Mouse (Mus musculus): ENCODE measurements at regions not wholly inside any gene's neighbourhood (a gene's known extent, or its start where the extent isn't known, plus 50 kb on each side); places are given as distances from the start of the nearest gene placed in this dataset.
A peak's percentile ranks its signal among the peaks of the same experiment; 100 is the strongest.

DNA sequence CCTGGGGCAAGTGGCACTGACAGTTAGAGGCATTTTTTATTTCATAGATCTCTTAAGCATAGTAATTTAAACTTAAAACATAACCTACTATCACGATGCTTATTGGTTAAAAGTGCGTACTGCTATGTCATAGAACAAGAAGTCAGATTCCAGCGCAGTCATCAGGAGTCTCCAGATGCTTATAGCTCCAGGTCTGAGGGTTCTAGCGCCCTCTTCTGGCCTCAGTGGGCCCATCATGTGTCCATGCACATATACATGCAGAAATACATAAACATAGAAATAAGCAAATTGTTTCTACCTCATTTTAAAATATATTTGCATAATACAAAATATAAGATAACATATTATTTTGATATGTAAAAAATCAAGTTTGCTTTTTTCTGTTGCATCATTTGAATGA lies 1002.8 kb upstream of the Adgrl2 start:
- DNase-seq = peak; percentile 9 to 32

DNA sequence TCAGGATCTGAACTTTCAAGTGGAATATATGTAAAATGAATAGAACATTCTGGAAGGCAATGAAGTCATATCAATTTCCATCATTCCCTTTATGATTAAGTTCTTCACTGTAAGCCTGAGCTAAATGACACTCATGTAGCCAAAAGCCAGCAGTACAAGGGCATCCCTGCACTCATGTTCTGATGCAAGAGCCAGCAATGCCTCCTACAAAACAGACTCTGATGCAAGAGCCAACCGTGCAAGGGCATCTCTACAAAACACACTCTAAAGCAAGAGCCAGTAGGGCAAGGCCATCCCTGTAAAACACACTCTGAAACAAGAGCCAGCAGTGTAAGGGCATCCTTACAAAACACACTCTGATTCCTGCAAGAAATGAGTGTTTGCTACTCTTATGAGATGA lies 997.4 kb upstream of the Adgrl2 start:
- DNase-seq = peak; percentile 2 to 67

DNA sequence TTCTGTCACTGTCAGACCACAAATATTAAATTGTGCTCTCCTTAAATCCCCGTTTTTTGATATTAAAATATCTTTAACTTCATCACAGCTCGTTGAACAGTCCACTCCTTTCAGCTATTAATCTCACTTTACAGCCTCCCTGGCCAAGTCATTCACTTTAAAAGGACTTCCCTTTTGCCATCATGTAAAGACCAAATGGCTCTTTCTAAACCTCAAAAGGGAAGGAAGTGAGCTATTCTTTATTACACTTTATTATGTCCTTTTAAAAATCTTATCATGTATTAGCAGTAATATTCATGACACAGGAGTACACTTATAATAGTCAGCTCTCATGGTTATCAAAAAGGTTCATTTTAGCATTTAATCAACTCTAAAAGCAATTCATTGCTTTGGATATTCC lies 966.6 kb upstream of the Adgrl2 start:
- DNase-seq = no peak

DNA sequence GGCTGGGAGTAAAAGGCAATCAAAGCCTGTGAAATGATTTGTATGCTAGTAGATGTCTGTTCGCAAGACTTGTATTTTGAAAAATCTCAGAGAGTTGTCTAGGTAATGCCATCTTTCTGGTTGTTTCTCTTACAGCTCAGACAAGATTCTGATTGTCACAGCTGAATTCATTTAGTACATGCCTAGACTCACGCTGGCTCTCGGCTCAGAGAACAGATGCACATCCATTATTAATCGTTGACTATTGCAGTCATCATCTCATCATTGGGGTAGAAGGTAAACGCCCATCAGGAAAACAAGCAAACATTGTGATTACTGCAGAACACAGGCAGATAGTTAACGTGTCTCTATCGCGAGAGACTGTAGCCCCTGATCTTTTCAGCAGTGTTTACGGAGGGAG lies 945.8 kb upstream of the Adgrl2 start:
- no peak for DNase-seq

DNA sequence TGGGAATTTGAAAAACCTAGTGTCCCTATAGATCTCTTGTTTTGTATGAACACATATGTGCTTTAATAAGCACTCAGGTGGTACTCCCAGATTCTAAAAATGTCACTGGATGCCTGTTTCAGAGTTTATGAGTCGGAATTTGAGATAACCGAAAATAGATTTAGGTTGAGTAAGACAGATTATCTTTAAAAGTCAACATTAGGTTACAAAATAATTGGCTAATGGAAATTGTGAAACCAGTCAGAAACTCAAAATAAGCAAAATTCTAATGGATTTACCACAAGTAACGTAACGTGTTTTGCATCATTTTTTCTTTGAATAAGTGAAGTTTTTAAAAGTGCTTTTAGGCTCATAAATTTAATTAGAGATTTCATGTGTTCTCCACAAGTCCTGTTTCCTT lies 944.5 kb upstream of the Adgrl2 start:
- DNase-seq = no peak

DNA sequence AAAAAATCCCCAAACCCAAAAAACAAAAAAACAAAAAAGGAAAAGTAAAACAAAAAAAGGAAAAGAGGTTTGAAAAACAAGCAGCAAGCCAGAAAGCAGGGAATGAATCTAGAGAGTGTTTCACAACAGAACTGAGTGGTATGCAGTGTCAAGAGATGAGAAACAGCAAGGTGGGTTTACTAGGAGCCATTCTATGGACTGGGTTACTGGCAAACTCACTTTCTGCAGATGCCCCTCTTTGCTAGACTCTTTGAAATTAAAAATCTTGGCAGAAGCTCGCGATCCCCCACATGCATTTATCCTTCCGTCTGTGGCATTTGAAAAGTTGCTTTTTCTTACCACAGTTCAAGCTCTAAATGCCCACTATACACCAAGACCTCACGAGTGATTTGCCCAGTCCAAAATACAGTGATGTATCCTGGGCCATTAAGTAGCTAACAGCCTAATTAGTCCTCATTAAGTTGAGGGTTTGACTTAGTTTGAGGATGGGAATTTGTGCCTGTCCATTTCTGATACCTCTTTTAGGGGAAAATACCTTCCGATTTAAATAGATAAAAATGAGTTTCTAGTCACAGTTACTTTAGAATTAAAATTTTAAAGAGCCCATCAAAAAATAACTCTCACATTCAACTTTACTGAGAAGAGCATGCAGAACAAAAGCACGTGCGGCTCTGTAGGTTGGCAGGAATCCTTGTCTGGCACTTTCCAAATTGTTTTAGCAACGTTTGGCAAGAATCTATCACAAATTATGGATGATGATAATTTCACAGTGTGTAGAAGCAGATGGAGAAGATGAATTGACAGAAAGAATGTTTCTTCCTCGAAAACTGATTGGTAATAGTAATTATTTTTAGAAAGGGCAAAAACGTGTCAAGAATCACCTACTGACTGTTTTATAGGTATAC lies 938.4 kb upstream of the Adgrl2 start:
- no peak for DNase-seq

DNA sequence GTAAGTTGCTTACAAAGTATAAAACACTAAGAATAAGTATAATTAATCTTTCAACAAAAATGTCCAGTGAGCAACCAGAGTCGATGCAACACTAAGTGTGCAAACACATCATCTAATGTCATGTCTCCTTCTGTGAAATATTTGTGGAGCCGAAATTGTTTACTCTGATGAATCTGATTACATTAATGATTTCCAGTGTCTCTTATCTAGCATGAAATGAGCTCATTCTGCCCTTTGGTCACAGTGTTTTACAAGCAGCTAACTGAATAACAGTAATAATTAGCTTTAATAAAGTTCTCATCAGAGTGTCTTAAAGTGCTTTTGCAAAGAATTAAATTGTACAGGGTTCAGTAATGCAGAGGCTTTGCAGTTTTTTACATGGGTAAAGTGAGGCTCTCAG lies 929.9 kb upstream of the Adgrl2 start:
- DNase-seq = no peak

DNA sequence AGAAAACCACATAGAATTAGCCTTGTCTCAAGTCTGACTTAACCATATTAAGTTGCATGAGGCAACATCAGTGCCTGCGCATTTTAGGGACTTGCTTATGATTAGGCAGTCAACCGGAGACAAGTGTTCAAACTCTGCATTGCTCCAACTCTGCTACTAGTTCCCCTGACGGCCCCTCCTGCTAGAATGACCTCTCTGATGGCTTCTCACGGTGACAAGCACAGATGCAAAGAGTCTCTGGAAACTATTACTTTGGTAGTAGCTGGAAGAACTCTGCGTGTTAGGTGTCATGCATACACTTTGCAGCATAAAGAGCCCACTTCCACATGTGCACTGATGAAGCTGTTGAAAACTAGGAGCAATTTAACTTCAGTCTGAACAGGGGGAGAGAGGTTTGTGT lies 927.8 kb upstream of the Adgrl2 start:
- no peak for DNase-seq

DNA sequence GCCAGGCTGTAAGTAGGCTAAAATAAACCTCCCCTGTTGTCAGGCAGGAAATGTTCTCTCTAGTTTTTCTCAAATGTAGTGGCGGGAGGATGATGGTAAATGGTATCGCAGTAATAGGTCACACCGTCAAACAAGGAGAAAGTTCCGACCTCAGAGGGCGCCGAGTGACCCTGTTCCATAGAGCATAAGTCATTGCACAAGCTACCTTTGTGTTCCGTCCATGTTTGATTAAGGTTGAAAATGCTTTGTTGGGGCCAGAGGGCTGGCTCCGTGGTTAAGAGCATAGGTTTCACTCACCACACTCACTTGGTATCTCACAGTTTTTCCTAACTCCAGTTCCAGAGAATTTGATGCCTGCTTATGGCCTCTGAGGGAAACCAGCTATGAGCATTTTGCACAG lies 920.4 kb upstream of the Adgrl2 start:
- DNase-seq = no peak

DNA sequence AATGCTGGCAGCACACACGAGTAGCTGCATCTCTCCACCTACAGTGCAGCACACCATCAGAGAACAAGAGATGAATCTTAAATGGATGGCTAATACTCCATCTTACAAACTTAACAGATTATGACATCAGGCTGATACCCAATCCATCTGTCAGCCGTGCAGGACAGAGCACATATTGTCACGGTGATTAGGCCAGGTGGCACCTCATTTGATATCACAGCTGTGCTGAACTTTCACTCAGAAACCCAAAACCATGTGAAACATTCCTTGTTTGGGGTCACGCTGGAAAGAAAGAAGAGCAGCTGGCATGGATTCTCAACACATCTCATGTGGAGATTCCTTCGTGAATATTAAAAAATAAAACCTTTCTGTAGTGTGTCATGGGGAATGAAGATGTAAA lies 911.4 kb upstream of the Adgrl2 start:
- no peak for DNase-seq

DNA sequence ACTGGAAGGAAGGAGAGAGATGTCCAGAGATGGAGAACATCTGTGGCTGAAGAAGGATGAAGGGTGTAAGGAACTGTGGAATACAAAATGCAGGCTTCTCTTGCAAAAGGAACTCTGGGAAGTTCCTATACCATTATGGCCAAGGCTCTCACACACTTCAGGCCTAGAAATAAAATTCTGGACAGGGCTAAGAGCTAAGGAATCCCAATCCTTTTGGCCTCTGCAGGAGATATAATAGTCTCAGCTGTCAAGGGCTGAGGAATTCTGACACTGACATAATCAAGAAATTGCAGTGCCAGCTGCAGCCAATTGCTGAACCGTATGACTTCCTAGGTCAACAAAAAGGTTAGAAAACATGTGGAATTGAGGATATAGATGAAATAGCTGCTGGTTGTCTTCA lies 886.2 kb upstream of the Adgrl2 start:
- no peak for DNase-seq

DNA sequence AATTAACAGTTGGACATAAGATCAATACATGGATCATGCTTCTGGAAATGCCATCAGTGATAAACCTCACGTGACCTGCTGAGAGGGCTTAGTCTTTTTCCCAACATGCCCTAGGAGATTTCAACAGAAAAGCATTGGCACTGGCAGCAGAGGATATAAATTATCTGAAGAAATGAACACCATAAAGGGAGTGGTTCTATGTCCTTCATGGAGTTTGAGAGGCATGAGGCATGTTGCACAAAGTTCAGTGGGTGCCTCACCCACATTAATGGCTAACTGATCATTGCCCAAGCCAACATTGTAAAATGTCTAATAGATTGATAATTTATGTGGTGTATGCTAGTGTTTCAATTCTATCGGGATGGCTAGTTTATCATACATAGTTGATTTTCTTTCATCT lies 875.6 kb upstream of the Adgrl2 start:
- no peak for DNase-seq

DNA sequence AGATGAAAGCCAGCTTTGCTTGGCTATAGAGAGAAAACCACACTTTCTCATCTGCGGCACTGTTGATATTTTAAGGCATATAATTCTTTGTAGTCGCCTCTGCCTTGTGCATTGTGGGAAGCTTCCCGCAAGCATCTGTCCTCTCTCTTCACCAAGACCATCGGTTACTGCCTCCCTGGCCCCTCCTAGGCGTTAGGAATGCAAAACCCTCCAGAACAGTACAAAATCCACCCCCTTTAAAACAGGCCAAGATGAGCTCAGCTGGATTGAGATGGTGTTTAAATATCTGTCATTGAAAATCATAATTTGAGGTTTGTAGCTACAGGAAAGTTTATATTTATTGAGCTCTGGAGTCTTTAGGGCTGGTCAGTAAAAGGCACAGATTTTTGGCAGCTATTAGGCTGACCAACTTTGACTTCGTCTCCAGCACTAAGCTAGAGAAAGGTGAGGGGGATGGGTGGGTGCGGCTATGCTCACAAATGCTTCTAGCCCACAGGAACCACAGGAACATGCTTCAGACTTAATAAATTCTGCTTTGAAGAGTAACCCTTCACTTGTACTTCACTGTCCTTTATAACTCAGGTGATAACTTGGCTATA lies 856.7 kb upstream of the Adgrl2 start:
- DNase-seq = no peak

DNA sequence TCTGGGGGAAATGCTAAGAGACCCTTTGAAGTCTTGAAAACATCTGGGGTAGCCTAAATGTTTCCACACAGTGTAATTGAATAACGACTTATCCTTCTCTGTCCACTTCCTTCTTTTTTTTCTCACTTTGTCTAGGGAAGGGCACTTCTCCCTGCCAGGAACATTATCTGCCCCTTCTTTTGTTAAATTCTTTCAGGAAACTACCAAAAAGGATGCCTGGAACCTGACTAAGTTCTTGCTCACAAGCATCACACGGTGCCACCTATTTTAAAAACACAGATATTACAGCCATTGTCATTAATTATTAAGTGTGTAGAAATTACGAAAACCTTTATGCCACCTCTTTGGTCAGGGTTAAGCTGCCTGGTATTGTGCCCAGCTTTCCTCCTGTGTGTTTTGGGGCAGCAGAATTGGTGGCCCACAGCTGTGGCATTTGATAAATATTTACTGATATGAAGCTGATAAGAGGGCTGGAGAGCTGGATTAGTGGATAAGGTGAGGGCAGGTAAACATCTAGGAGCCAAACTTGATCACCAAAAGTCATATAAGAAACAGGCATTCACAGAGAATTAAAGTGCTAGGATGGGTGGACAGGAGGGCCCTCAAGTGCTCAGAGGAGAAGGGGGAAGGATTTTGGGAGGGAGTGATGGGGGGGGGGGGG lies 855.6 kb upstream of the Adgrl2 start:
- DNase-seq = no peak

DNA sequence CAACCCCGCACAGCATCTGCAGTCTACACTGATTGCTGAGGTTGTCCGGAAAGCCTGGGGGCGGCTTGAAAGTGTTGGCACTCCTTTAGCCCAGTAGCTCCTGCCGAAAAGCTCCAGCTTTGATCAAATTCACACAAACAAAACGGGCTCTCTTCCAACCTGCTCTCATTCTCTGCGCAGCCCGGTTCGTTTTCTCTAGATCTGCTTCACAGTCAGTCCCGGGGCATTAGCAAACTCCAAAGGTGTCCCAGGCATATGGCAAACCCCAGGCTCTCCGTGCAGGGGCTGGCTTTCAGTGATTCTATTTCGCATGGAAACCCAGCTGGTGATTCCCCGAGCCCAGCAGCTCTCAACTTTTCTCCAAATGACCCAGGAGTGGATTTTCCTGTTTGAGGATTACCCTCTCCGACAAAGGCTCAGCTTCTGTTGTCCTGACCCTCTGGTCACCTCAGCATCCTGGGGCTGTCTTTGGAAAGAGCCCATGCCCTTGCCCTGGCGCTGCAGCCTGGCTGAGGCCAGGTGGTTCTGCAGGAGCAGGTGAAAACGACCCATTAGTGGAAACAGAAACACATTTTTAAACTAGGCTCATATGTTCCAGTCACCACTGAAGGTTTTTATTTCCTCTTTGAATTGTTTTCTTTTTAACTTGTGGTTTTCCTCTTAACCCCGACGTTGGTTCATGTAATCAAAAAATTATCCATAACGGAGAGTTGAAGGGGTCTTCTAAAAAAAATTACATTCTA lies 854.9 kb upstream of the Adgrl2 start:
- no peak for DNase-seq

DNA sequence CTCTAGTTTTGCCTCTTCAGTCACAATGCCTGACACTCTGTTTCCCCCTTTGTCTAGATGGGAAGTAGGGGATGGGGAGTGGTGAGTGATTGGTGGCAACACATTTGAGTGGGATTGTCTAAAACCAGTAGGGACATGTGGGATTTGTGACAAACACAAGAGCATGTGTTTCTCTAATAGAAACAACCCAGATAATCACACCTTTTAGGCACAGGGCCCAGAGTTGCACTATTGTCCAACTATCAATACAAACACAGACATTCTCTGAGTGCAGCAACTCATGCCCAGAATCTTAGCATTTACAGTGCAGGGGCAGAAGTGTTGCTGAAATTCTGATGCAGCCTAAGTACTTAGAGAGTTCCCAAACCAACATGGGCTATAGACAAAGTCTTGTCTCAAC lies 847.6 kb upstream of the Adgrl2 start:
- DNase-seq = no peak

DNA sequence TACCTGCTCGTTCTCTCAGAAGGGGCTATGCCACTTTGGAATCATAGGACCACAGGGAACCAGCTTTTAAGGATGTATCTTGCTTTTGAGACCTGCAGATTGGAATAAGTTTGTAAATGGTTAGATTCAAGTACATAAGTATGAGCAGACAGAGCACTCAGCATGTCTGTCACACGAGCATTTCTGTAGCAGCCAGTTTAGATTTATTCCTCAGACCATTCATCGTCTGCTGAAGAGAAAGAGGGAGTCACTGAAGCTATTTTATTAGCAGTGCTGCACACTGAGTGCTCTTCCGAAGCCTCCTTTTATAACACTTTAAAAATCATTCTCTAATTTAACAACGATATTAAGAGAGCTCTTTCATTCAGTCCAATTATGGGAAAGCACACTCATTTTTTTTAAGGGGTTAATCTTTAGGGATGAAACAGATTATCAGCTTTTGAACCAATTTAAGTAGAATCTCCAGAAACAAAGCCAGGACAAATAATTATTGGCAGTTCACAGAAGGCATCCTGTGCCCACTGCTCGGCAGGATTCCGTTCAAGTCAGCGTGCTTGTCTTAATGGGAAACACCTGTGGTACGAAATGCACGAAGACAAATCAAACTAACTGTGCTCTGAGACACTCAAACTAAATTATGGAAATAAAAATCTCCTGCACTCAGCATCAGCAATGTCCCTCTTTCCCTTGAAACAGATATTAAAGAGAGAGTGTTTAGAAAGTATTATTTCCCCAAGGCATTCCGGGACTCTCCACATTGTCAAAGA lies 846.3 kb upstream of the Adgrl2 start:
- no peak for DNase-seq

DNA sequence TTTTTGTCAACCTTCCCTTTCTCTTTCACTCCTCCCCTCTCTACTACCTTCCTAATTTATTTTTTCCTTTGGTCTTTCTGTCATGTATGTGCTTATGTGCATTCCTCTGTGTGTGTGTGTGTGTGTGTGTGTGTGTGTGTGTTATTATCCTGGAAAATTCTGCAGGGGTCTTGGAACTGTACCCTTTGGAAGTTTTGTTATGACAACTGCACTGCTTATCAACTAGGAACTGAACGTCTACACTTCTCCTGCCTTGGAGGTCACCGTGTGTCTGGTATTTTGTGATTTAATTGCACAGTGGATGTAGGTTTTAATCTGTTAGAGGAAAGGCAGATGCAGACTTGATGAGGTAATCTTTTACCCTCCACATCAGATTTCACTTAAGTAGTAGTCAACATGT lies 836.8 kb upstream of the Adgrl2 start:
- no peak for DNase-seq

DNA sequence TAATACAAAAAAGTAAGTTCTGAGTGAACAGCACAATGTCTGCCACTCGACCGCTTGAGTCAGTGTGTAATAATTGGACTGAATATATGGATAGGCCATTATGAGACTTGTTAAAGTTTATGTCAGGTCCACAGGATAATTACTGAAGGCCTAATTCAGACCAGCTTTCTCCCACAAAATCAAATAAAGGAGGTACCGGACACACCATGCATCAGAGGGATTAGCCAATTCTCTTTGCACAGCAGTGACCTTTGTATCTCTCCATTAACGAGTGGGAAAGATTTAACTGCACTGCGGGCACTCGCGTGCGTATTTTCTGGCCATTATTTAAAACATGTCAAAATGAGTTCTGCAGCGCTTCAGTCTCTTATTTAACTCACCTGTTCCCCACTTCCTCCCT lies 836.4 kb upstream of the Adgrl2 start:
- DNase-seq = no peak

DNA sequence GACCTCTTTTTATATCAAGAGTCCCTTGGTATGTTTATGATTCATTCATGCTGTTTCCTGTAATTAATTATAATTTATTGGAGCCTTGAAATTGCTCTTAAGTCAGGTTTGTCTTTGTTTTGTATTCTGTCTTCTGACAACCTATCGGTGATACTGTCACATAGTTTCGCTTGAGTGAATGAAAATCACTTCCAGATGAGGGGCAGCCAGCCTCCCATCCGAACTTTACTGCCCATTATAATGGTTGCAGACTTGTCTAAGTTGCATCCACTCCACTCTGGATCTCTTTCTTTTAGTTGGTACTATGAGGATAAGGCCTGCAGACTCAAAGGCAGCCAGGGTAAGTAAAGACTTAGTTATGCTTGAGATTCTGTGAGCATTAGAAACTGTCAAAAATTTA lies 830.3 kb upstream of the Adgrl2 start:
- no peak for DNase-seq

DNA sequence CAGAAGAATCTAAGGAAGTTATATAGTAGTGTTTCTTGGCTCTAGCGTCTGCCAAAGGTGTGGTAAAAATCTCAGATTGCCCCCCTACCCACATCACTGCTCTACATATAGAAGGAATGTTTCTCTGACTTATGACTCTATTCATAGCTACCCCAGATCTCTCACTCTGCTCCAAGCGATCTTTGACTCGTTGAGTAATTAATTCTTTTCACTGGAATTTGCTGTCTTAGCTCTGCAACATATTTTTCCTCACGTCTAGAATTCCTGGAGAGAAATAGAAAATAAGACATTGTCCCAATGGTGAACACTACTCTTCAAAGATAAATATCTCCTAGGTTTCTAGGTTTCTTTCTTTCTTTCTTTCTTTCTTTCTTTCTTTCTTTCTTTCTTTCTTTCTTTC lies 829.5 kb upstream of the Adgrl2 start:
- DNase-seq = no peak

DNA sequence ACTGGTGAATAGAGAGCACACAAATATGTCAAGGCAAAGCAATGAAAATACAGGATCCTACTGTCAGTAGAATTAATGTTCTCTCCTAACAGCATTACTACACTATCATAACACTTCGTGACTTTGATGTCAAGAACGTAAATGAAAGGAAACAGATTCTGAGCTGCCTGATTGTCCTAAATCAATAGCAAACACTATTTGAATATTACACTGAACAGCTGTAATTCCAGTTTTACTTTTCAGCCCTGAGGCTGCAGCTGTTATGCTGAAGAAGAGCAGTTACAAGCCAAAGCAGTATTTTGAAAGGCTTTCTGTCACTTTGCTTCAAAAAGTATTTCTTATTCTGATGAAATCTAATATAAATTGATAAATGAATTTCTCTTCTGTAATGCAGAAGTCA lies 828.7 kb upstream of the Adgrl2 start:
- no peak for DNase-seq
